Mouse (Mus musculus) thymus, postnatal 14 days (tissue): ENCODE measurements around the gene Olfr1148.

ENCODE experiments used
- DNase-seq: peaks from one replicate; pipeline ENCODE4 v3.0.0; 2021

Gene Olfr1148

DNA sequence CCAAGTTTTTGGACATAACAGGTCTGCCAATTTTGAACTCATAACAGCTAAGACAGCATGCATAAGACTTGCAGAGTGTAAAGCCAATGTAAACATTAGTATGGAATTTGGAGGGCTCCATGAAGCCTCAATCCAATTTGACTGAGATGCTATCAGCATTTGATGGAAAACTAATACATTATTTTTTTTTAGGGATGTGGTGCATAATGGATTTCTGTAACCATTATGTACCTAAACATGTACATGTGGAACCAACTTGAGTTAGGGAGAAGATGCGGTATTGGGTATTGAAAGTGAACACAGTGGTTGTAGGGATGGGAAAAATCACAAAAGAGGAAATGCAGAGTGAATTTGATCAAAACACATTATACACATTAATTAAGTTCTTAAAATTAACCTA, at the start of gene Olfr1148:
Gene Olfr1148 (plus strand): TSS at position 301 of the 400 bp plus-strand sequence.
- no peak for DNase-seq

DNA sequence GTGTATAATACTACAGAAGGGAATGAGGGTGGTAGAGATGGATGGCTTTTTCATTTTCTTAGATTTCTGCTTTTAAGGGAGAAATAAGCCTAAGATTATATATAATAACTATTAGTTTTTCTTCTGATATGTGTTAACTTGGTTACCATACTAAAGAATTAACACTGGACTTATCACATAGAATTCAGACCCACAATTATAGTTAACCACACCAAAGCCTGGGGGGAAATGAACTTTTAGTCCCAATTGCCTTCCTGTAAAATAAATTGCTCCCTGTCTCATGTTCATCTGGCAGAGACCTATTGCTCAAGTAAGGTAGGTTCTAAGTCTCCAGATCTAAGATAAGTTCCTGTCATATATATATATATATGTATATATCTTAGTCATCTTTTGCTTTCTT, 30.0 kb upstream of the Olfr1148 start, which contains the start of gene Olfr1143:
Gene Olfr1143 (plus strand): TSS at position 301 of the 400 bp plus-strand sequence.
- DNase-seq = no peak

DNA sequence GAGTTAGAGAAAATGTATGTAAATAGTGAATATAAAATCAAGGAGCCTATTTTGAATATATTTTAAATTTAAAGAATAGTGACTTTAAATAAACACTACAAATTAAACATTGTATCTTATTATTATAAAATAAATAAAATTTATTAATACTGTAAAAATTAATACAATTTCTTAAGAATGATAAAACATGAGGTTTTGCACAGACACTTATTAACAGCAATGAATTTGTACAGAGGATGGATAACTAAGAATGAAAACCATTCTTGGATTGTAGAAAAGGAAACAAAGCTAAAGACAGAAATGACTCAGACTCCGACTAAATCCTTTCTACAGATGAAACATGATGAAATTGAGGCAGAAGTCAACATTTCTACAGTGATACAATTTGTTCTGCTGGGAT, 20.8 kb upstream of the Olfr1148 start, which contains the start of gene Olfr1145:
Gene Olfr1145 (plus strand): TSS at position 301 of the 400 bp plus-strand sequence.
- no peak for DNase-seq

DNA sequence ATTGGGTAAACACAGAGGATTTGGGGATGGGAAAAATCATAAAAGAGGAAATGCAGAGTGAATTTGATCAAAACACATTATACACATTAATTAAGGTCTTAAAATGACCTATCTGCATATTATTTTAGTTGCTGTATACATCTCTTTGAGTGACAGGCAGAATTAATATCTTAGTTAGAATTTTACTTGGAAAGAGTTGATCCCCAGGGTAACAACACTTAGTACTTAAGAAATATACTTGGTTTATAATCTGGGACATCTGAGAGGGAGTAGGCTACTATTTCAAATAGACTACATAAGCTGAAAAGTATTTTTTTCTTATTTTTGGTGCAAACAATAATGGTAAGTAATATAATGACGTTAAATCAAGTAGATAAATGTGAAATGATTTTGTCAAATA, 13.4 kb downstream of the Olfr1148 start, which contains the start of gene Olfr1150-ps1:
Gene Olfr1150-ps1 (plus strand): TSS at position 301 of the 400 bp plus-strand sequence.
- DNase-seq = no peak

DNA sequence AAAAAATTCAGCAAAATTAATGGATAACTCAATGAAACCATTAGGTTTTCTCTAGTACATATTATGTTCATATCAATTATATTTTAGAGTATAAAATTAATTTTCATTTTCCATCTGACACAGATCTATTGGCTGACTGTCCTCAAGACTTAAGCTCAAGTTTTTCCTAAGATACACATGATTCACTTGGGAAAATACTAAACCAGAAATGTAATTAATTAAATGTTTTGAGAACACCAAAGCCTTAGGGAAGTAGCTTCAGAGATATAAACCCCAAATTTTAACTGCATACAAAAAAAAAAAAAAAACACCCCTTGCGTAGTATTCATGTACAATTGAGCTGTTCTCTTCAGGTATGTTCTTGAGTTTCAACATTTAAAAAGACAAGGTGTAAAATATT, 25.2 kb downstream of the Olfr1148 start, which contains the start of gene Olfr1151:
Gene Olfr1151 (plus strand): TSS at position 301 of the 400 bp plus-strand sequence.
- DNase-seq = no peak

DNA sequence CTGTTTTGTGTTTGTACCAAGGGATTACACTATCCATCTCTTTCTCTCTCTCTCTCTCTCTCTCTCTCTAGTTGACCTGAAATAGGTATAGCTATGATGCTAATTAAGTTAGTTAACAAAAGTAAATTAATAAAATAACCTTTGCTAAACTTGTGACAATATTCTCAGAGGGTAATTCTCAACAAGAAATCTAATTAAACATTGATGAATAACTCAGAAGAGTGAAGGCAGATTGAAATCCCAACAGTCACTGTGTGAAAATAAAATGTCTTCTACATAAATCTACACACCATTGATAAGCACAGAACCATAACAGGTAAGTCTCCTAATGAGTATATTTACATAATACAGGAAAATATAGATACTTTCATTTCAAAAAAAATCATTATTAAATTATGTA, 35.9 kb downstream of the Olfr1148 start, which contains the start of gene Olfr1152:
Gene Olfr1152 (plus strand): TSS at position 301 of the 400 bp plus-strand sequence.
- no peak for DNase-seq
